Mouse (Mus musculus): ENCODE measurements at regions not wholly inside any gene's neighbourhood (a gene's known extent, or its start where the extent isn't known, plus 50 kb on each side); places are given as distances from the start of the nearest gene placed in this dataset.

DNA sequence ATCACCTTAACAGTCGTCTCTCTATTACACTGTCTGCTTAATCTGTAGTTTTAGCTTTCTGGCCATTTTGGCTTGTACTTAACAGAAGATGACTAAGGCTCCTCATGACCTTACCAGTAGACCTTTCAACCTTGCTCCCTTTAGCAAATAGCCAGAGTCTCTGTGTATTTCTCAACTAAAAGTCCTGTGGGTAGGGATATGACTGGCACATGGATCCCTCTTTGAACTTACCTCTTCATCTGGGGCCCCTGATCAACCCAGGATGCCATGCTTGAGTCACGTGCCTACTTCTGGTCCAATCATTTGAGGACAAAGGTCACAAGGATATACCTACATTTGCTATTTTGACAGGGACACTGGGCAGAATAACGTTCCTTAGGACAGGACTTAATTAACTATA is 292.7 kb downstream of the Cog6 start:
- TF ChIP-seq CTCF (conservative IDR thresholded peaks at IDR 0.05; ENCODE audit: low read length) (no peak), POU5F1 (IDR thresholded peaks at IDR 0.05; ENCODE audit: borderline replicate concordance, low read length) (no peak)
